Mouse (Mus musculus) megakaryocyte, embryonic 14.5 days (primary cell): Measurements from ENCODE around the gene Pard3.

Experiments used
- FLI1 ChIP-seq: IDR thresholded peaks from 2 replicates; pipeline ENCODE4 v1.6.1; 2012; ENCODE audit warnings: low read length, inconsistent platforms, mixed read lengths
- GATA1 ChIP-seq: IDR thresholded peaks from 3 replicates; pipeline ENCODE4 v1.6.1; 2012; ENCODE audit warnings: mixed read lengths, low read length, inconsistent platforms, borderline replicate concordance

GRCm38 (mm10) chr8:127151706-127152105 is 88.0 kb downstream of the Pard3 start:
- TF ChIP-seq GATA1 (no peak), FLI1 (no peak)
